Mouse (Mus musculus) liver, embryonic 16.5 days (tissue): ENCODE results near the gene Ccdc171. TPM values are rescaled to one million over a fixed set of nuclear protein-coding genes. Genes with fewer than 3 reads are reported as not detected.

Experiments
- ATAC-seq: fragments of 200-750 bp; cut with Nextera tagmentation; 2 replicates; pipeline ENCODE4 v1.8.0; 2017; ENCODE audit warnings: low read depth, mild to moderate bottlenecking, moderate number of reproducible peaks, moderate library complexity
- H3K27ac ChIP-seq: fragments of 300-500 bp; sonication (generic); 2 replicates; pipeline ENCODE4 v1.5.1; 2014; ENCODE audit warnings: mild to moderate bottlenecking, low read length
- H3K27me3 ChIP-seq: fragments of 300-500 bp; sonication (generic); 2 replicates; pipeline ENCODE4 v1.6.1; 2014; ENCODE audit warnings: low read depth, low read length, mixed read lengths; ENCODE audit not compliant: control insufficient read depth, insufficient read depth
- H3K36me3 ChIP-seq: fragments of 300-500 bp; sonication (generic); 2 replicates; pipeline ENCODE4 v1.6.1; 2014; ENCODE audit warnings: mild to moderate bottlenecking; ENCODE audit not compliant: control insufficient read depth, insufficient read depth
- H3K4me1 ChIP-seq: fragments of 300-500 bp; sonication (generic); 2 replicates; pipeline ENCODE4 v1.6.1; 2014; ENCODE audit warnings: low read depth, low read length, mixed read lengths; ENCODE audit not compliant: control insufficient read depth
- H3K4me2 ChIP-seq: fragments of 300-500 bp; sonication (generic); 2 replicates; pipeline ENCODE4 v1.6.1; 2014; ENCODE audit warnings: low read depth, low read length, mixed read lengths
- H3K4me3 ChIP-seq: fragments of 300-500 bp; sonication (generic); 2 replicates; pipeline ENCODE4 v1.5.1; 2014; ENCODE audit warnings: low read depth, mild to moderate bottlenecking, low read length
- H3K9ac ChIP-seq: fragments of 300-500 bp; sonication (generic); 2 replicates; pipeline ENCODE4 v1.6.1; 2014; ENCODE audit warnings: low read depth, low read length
- H3K9me3 ChIP-seq: fragments of 300-500 bp; sonication (generic); replicated peaks from 2 replicates; pipeline ENCODE4 v1.6.1; 2016; ENCODE audit warnings: low read length; ENCODE audit not compliant: control insufficient read depth
- WGBS: fragments of 180-500 bp; shearing (Covaris S2); extraction: QIAGEN DNeasy Blood & Tissue Kit; methylation state at CpG from one replicate; pipeline ENCODE4 v1.1.7; 2014; ENCODE audit not compliant: insufficient replicate concordance; 5-methylcytosine and 5-hydroxymethylcytosine counted together
- polyA plus RNA-seq: library from polyadenylated mRNA; unstranded; fragments of >200 nt; fragmentation: Nextera tagmentation; extraction: Ambion mirVana; gene quantifications from 2 replicates; pipeline ENCODE4 v1.2.1, GENCODE M21; 2015

Gene Ccdc171
- polyA plus RNA-seq, 1 experiment from 2014 or later = 1.0 TPM

DNA sequence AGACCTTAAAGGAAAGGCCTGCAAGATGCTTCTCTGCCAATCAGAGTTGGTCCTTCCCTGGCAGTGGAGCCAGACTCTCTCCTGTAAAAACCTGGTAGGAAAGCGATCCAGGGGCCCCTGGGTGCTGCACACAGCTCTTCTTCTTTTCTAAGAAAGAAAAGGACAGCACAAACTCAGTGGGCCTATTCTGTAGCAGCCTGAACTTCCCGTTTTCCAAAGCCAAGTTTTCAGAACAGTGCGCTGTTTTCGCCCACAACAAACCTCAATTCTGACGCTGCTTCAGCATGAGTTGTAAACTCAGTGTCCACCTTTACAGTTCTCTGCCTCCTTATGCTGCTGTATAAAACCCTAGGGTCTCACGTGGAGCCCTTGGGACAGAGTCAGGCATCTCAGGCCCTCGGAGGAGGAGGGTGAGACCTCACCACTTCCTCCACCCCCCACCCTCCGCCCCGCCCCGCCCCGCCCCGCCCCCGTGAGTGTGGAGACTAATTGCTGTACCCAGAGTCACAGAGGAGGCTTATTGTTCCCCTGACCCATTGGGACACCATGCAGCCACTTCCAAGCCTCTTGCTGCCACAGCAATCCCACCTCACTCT is 363.2 kb downstream of the Ccdc171 start:
- H3K4me2 ChIP-seq = no peak overlapping the region
- no peak overlapping the region for H3K4me3 ChIP-seq
- no peak for ATAC-seq
- H3K9me3 ChIP-seq = no peaks in the 10 kb centered on the region
- no peaks in the 10 kb centered on the region for H3K27me3 ChIP-seq
- no peaks in the 10 kb centered on the region for H3K4me1 ChIP-seq
- H3K36me3 ChIP-seq = no peaks in the 10 kb centered on the region
- no peak overlapping the region for H3K27ac ChIP-seq
- WGBS = 20% methylated on average over 13 of the region's 13 CpGs
- H3K9ac ChIP-seq = no peak overlapping the region

- no peak overlapping the region for H3K4me3 ChIP-seq
- H3K4me2 ChIP-seq = no peak overlapping the region
- ATAC-seq = no peak
- H3K27ac ChIP-seq = no peak overlapping the region
- H3K27me3 ChIP-seq = no peaks in the 10 kb centered on the region
- H3K36me3 ChIP-seq = no peaks in the 10 kb centered on the region
- 70% methylated on average over 9 of the region's 9 CpGs for WGBS
- no peaks in the 10 kb centered on the region for H3K4me1 ChIP-seq
- H3K9ac ChIP-seq = no peak overlapping the region
- no peaks in the 10 kb centered on the region for H3K9me3 ChIP-seq
Observed at GRCm38 (mm10) chr4:83902081-83902645, 376.8 kb downstream of the Ccdc171 start.

Other genes with a start within 250 kb of the Ccdc171 start
- 1.5 and 1.8 TPM in 2 replicates for gene Ttc39b, start 201.3 kb upstream of the Ccdc171 start, polyA plus RNA-seq
- gene Snapc3, start 107.8 kb upstream of the Ccdc171 start, polyA plus RNA-seq = 7.8 and 8.4 TPM in 2 replicates
- 36.1 and 38.4 TPM in 2 replicates for gene Psip1, start 39.1 kb upstream of the Ccdc171 start, polyA plus RNA-seq